Mouse (Mus musculus) layer of hippocampus, postnatal 10 days (tissue): ENCODE results near the gene Necab3. TPM values are rescaled to one million over a fixed set of nuclear protein-coding genes. Genes with fewer than 3 reads are reported as not detected.

Source experiments
- DNase-seq, 2 experiments: peaks; one replicate each; pipeline ENCODE4 v3.0.0; 2021; ENCODE audit warnings: low spot score in 2 of 2
- total RNA-seq, 2 experiments: library from RNA; stranded (reverse); gene quantifications; 2 replicates each; pipeline ENCODE4 v1.2.3; 2021

Gene Necab3
- total RNA-seq, 2 experiments from 2014 or later = 29.8 to 33.0 TPM

- DNase-seq = no peak
Observed at GRCm38 (mm10) chr2:154574271-154574670, 15.6 kb upstream of the Necab3 start.

GRCm38 (mm10) chr2:154572996-154573395 is 14.3 kb upstream of the Necab3 start:
- DNase-seq = no peak

GRCm38 (mm10) chr2:154571976-154572375 is 13.3 kb upstream of the Necab3 start:
- no peak for DNase-seq

- no peak for DNase-seq
Observed at GRCm38 (mm10) chr2:154571266-154571665, 12.6 kb upstream of the Necab3 start.

- no peak for DNase-seq
Observed at GRCm38 (mm10) chr2:154570666-154571065, 12.0 kb upstream of the Necab3 start.

DNA sequence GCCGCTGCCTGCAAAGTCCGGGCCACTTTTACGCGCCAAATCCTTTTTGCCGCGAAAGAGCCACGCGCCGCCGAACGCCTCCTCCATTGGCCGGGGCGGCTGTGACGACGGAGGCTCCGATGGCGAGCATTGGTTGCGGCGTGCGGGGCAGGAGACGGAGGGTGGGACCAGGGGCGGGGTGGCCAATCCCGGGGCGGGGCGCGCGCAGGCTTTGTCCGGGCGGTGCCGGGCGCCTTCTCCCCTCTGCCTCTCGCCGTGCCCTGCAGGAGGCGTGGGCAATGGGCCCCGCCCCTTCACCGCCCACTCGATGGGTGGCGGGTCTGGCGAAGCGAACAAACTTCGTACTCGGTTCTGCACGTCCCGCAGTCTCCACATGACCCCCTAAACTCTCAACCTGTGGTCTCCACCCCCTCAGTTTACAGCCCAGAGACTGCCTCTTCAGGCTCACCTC is 11.2 kb upstream of the Necab3 start, which contains the start of gene E2f1:
TSS of gene E2f1 (minus strand) at position 57 of the 451 bp plus-strand sequence.
- DNase-seq = peak; percentile 88 to 95

GRCm38 (mm10) chr2:154569071-154569748 is 10.5 kb upstream of the Necab3 start:
- peak; percentile 63 to 64 for DNase-seq

DNA sequence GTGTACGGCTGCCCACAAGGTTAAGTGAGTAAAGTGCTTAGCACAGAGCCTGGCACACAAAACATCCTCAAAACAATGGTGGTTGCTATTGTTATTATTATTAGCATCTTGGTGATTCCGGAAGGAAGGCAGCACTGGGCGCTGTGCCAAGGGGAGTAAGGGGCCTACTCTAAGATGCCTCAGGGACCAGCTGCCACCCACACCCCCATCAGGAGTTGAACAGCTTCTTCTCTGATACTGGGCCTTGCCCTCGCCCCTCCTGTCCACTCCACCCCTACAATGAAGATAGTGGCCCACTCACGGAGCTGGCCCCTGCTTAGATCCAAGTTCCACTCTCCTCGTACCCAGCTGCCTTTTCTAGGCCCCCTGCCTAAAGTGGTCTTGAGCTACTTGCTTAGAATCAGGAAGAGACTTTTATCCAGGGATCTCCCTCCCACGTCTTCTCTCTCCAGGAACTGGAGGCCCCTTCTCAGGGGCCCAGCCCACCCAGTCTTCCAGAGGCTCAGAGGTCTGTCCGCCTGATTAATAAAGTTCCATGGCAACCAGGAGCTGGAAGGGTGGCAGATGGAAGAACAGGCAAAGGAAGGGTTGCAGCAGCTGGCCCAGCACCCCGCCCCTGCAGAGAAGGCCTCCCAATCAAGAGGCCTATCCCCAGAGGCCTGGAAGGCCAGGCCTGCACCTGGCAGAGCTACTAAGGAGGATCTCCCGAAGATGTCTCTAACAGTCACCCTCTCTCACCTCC is 9.8 kb upstream of the Necab3 start:
- peak in 1 of 2 experiments; percentile 46 for DNase-seq

DNA sequence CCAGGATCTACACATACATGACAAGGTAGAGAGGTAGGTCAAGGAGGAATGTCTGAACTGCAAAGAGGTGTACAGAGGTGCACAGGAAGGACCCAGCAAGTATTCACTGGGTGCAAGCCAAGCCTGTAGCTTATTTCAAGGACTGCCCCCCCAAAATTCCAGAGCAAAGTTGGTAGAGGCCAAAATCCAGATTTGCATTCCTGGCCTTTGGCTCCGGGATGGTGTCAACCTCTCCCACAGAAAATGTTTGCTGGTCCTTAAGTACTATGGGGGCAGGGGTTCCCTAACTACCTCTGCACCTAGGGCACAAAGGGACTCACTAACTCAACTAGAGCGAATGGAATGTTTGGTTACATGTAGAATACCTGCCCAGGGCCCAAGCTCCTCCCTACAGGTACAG is 9.1 kb upstream of the Necab3 start:
- no peak for DNase-seq

DNA sequence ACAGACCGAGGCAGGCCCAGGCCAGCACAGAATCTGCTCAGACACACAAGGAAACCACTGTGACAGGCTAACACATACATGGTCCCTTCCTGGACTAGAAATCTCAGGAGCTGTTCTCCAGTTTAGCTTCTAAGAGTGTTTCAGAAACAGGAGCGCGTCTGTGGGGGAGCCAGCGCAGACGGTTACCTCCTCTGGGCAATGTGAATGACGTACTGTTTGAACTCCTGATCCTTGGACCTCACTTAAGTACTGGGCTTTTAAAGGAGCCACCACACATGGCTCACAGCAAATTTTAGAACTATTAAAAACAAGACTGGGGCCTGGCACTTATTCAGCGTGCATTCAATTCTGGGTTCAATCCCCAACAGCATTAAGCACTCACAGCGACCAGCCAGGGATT is 8.0 kb upstream of the Necab3 start:
- no peak for DNase-seq

GRCm38 (mm10) chr2:154565562-154565961 is 6.9 kb upstream of the Necab3 start:
- DNase-seq = no peak

GRCm38 (mm10) chr2:154563612-154564170 is 5.0 kb upstream of the Necab3 start:
- DNase-seq = no peak

DNA sequence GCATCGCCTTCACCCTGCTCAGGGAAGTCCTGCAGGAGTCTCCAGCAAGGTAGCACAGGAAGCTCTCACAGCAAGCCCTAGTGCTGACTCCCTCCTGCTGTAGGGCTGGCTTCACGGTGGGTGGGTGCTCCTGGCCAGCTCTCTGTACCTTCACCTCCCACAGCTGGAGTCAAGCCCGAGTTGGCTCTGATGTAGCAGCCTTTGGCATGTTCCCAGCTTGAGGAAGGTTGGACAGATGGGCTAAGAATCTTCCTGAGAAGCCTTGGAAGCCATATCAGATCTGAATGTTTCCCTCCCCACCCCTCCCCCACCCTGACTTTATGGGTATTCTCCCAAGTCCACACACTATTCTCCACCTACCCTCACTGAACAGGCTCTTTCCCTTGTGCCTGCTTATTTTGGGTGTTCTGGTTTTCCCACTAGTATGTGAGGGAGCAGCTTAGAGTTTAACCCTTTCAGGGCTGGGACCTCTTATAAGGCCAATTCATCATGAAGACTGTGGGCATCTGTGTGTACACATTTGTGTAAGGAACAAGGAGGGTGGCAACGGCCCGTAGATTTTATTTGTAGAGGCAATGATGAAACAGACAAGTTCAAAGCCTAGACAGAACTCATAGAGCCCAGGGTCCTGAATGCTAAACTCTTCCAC is 1.4 kb downstream of the Necab3 start:
- DNase-seq = no peak

DNA sequence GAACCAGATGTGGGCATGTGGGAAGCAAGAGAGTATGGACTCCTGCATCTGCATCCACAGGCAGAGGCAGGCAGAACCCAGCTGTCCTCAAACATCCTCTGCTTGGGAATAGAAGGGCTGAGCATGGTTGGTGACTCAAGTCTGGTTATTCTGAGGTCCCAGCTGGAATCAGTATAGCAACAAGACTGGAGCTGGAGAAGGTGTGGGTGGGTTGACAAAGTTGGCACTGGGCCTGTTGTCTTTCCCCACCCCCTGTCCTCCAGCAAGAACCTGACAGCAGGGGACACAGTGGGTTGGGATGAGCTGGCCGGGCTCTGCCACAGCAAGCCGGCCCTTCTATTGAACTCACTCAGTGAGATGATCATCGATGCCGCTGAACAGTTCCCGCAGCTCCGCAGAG is 3.5 kb downstream of the Necab3 start:
- no peak for DNase-seq

- DNase-seq = peak; percentile 76 to 79
Observed at GRCm38 (mm10) chr2:154552424-154552907, 6.2 kb downstream of the Necab3 start.

- DNase-seq = peak; percentile 45 to 50
Observed at GRCm38 (mm10) chr2:154551927-154552326, 6.8 kb downstream of the Necab3 start.

GRCm38 (mm10) chr2:154551476-154551875 is 7.2 kb downstream of the Necab3 start, which contains the start of gene Actl10:
Actl10 (plus strand) TSS chr2:154551776.
- DNase-seq = no peak

GRCm38 (mm10) chr2:154550937-154551336 is 7.8 kb downstream of the Necab3 start:
- DNase-seq = no peak

DNA sequence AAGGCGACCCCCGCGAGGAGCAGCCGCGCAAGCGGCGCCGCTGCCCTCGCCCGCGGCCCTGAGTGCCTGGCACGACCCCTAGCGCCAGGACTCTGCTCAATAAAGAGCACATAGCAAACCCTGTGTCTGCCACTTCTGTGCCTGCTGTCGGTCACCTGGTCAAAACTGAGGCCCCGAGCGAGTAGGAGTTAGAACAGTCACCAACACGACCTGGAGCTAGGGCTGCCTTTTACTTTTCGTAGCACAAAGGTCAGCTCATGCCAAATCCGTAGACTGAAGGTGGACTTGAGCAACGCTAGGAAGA is 8.9 kb downstream of the Necab3 start:
- DNase-seq = no peak

GRCm38 (mm10) chr2:154549127-154549885 is 9.4 kb downstream of the Necab3 start:
- DNase-seq = peak; percentile 64 to 72

DNA sequence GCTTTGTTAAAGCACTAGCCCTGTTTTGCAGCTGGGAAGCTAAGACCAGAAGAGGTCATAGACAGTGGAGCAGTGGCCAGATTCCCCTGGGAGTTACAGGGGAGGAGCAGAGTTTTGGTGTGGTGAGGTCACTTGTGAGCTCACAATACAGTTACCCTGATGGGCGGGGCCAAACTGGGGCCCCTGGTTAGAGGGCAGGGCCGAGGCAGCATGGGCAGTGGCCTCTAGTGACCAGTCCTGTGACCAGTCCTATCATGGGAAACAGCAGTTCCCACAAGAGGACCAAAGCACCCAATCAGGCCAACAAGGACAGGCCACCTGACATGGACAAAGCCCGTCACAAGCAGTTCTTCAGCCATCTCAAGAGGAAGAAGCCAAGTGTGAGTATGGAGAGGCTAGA is 10.0 kb downstream of the Necab3 start:
- no peak for DNase-seq
